Comparison of ENCODE assay signal across 8 mouse cellular contexts in genomic region chr9:103363730-103364417, GRCm38 (mm10). TPM values are rescaled to one million over a fixed set of nuclear protein-coding genes. Genes with fewer than 3 reads are reported as not detected.
DNase-seq lines count a peak whose midpoint lies in the region; ATAC-seq and TF ChIP-seq lines count a peak whose summit lies in the region.

No protein-coding gene starts in this region.

- no peak for TF ChIP-seq POLR2A in olfactory bulb, adult 2 months (IDR thresholded peaks at IDR 0.05; ENCODE audit: insufficient read depth, low read depth, low read length)

- H3K36me3 ChIP-seq in embryonic facial prominence, embryonic 12.5 days = peaks cover 27% of the 10 kb centered on the region
- H3K36me3 ChIP-seq in hindbrain, postnatal 0 days (ENCODE audit: insufficient read depth, low read length) = 0 out of 2 replicates have a peak, but pooled peaks cover 7% of the 10 kb centered on the region
- H3K36me3 ChIP-seq in liver, embryonic 14.5 days (replicated peaks; ENCODE audit: control insufficient read depth, insufficient read depth, low read depth) = peaks cover 25% of the 10 kb centered on the region

- peak; percentile 27 for DNase-seq in adrenal gland, postnatal 10 days
- no peak for DNase-seq in adrenal gland, postnatal 4 days (ENCODE audit: low spot score in 2 of 2)
- DNase-seq in ES-CJ7 (ENCODE audit: low read depth, low spot score) = peak; percentile 50
- peak; percentile 57 for DNase-seq in hindbrain, postnatal 0 days (ENCODE audit: low spot score)
- DNase-seq in liver, embryonic 14.5 days (ENCODE audit: low read depth in 3 of 3, low spot score in 3 of 3) = no peak
- DNase-seq in ovary, postnatal 14 days (ENCODE audit: low spot score) = no peak

- no peaks in the 10 kb centered on the region for H3K27me3 ChIP-seq in embryonic facial prominence, embryonic 12.5 days
- no peaks in the 10 kb centered on the region for H3K27me3 ChIP-seq in hindbrain, postnatal 0 days (ENCODE audit: insufficient read depth, low read length)
- no peaks in the 10 kb centered on the region for H3K27me3 ChIP-seq in liver, embryonic 14.5 days (ENCODE audit: control insufficient read depth, insufficient read depth, low read length)

- H3K27ac ChIP-seq in embryonic facial prominence, embryonic 12.5 days = peak overlapping the region; percentile 97; the same call in 1 of the 2 replicates
- H3K27ac ChIP-seq in hindbrain, postnatal 0 days = peak overlapping the region; percentile 98; the same call in 1 of the 2 replicates
- H3K27ac ChIP-seq in liver, embryonic 14.5 days = peak overlapping the region; percentile 91
- no peak overlapping the region for H3K27ac ChIP-seq in olfactory bulb, adult 2 months (ENCODE audit: insufficient read depth, low read depth, low read length)

- peak overlapping the region; percentile 67 for H3K4me3 ChIP-seq in embryonic facial prominence, embryonic 12.5 days
- H3K4me3 ChIP-seq in hindbrain, postnatal 0 days (ENCODE audit: low read length) = peak overlapping the region; percentile 90
- H3K4me3 ChIP-seq in liver, embryonic 14.5 days (ENCODE audit: insufficient read depth in 1 of 2, low read depth in 2 of 2, low read length in 2 of 2) = peak overlapping the region; percentile 88 to 95
- peak overlapping the region; percentile 93 for H3K4me3 ChIP-seq in olfactory bulb, adult 2 months (ENCODE audit: insufficient read depth, low read depth, low read length)

- no peak for TF ChIP-seq EP300 in liver, embryonic 14.5 days (IDR thresholded peaks at IDR 0.05; ENCODE audit: low read depth)

- H3K9me3 ChIP-seq in embryonic facial prominence, embryonic 12.5 days = no peaks in the 10 kb centered on the region
- no peaks in the 10 kb centered on the region for H3K9me3 ChIP-seq in hindbrain, postnatal 0 days (ENCODE audit: low read length)
- no peaks in the 10 kb centered on the region for H3K9me3 ChIP-seq in liver, embryonic 14.5 days (ENCODE audit: control insufficient read depth, low read length)

- H3K4me1 ChIP-seq in embryonic facial prominence, embryonic 12.5 days = peaks cover 14% of the 10 kb centered on the region
- H3K4me1 ChIP-seq in hindbrain, postnatal 0 days (ENCODE audit: insufficient read depth, low read length) = peaks cover 18% of the 10 kb centered on the region; the same call in 1 of the 2 replicates
- H3K4me1 ChIP-seq in liver, embryonic 14.5 days (replicated peaks; ENCODE audit: control insufficient read depth in 2 of 2, insufficient read depth in 2 of 2, low read length in 1 of 2) = peaks cover 7 to 17% of the 10 kb centered on the region in 2 experiments
- peaks cover 4% of the 10 kb centered on the region; the same call in 1 of the 2 replicates for H3K4me1 ChIP-seq in olfactory bulb, adult 2 months (ENCODE audit: control insufficient read depth, insufficient read depth, low read length)

- no peak for ATAC-seq in embryonic facial prominence, embryonic 12.5 days (ENCODE audit: insufficient number of reproducible peaks, insufficient read depth, low FRiP score, low TSS enrichment)
- ATAC-seq in hindbrain, postnatal 0 days = no peak
- no peak for ATAC-seq in liver, embryonic 14.5 days (ENCODE audit: insufficient read depth)

- H3K9ac ChIP-seq in embryonic facial prominence, embryonic 12.5 days = peak overlapping the region; percentile 94
- H3K9ac ChIP-seq in hindbrain, postnatal 0 days (replicated peaks; ENCODE audit: low read length) = peak overlapping the region; percentile 91
- peak overlapping the region; percentile 98 for H3K9ac ChIP-seq in liver, embryonic 14.5 days (replicated peaks)

- peak; percentile 14; the same call in 1 of the 2 replicates for TF ChIP-seq CTCF in hindbrain, postnatal 0 days (IDR thresholded peaks at IDR 0.05; ENCODE audit: low read depth)
- no peak for TF ChIP-seq CTCF in liver, embryonic 14.5 days (IDR thresholded peaks at IDR 0.05; ENCODE audit: low read depth)
- no peak for TF ChIP-seq CTCF in olfactory bulb, adult 2 months (IDR thresholded peaks at IDR 0.05; ENCODE audit: insufficient read depth, low read depth, low read length)

- peak overlapping the region; percentile 71 for H3K4me2 ChIP-seq in embryonic facial prominence, embryonic 12.5 days (replicated peaks)
- peak overlapping the region; percentile 95 for H3K4me2 ChIP-seq in hindbrain, postnatal 0 days (ENCODE audit: low read depth, low read length)
- H3K4me2 ChIP-seq in liver, embryonic 14.5 days (ENCODE audit: low read depth) = peak overlapping the region; percentile 95

- WGBS in embryonic facial prominence, embryonic 12.5 days = under 1% methylated on average over 21 of the region's 21 CpGs
- WGBS in hindbrain, postnatal 0 days = 2% methylated on average over 21 of the region's 21 CpGs
- WGBS in liver, embryonic 14.5 days (ENCODE audit: insufficient replicate concordance) = 1% methylated on average over 21 of the region's 21 CpGs
- WGBS in olfactory bulb, adult 2 months = 4% methylated on average over 21 of the region's 21 CpGs

RNA-seq across cellular contexts. Expression of gene Cdv3, which starts 1.8 kb away (rescaled TPM):
- 100 to 1,000 TPM; 148 to 171 TPM for total RNA-seq in adrenal gland, postnatal 10 days (2021)
- total RNA-seq in adrenal gland, postnatal 4 days (2021) = 100 to 1,000 TPM; 163 to 175 TPM
- polyA plus RNA-seq in embryonic facial prominence, embryonic 12.5 days (2016; fragmentation: Nextera tagmentation; extraction: Ambion mirVana) = 108 and 110 TPM in 2 replicates
- 85.7 and 111 TPM in 2 replicates for total RNA-seq in hindbrain, postnatal 0 days (2014; rRNA removed)
- 90.5 and 97.5 TPM in 2 replicates for polyA plus RNA-seq in hindbrain, postnatal 0 days (2015; fragmentation: Nextera tagmentation; extraction: Ambion mirVana)
- 20.8 and 32.0 TPM in 2 replicates for polyA plus RNA-seq in liver, embryonic 14.5 days (2012; rRNA removed)
- polyA plus RNA-seq in liver, embryonic 14.5 days (2014; fragmentation: Nextera tagmentation; extraction: Ambion mirVana) = 41.8 and 42.3 TPM in 2 replicates
- polyA plus RNA-seq in olfactory bulb, adult 2 months (2012; ENCODE audit: insufficient read depth, insufficient read length, low replicate concordance, missing spikeins) = 81.3 TPM in 1 of 2 replicates, not detected in the other

RNA-seq across cellular contexts. Expression of gene Topbp1, which starts 58.9 kb away (rescaled TPM):
- total RNA-seq in adrenal gland, postnatal 10 days (2021) = 10 to 100 TPM; 34.2 to 46.8 TPM
- total RNA-seq in adrenal gland, postnatal 4 days (2021) = 10 to 100 TPM; 70.8 to 75.5 TPM
- 77.3 and 78.4 TPM in 2 replicates for polyA plus RNA-seq in embryonic facial prominence, embryonic 12.5 days (2016; fragmentation: Nextera tagmentation; extraction: Ambion mirVana)
- total RNA-seq in hindbrain, postnatal 0 days (2014; rRNA removed) = 24.9 and 26.0 TPM in 2 replicates
- 20.3 and 21.3 TPM in 2 replicates for polyA plus RNA-seq in hindbrain, postnatal 0 days (2015; fragmentation: Nextera tagmentation; extraction: Ambion mirVana)
- 25.9 and 43.3 TPM in 2 replicates for polyA plus RNA-seq in liver, embryonic 14.5 days (2012; rRNA removed)
- 36.4 and 42.5 TPM in 2 replicates for polyA plus RNA-seq in liver, embryonic 14.5 days (2014; fragmentation: Nextera tagmentation; extraction: Ambion mirVana)
- not detected in 2 replicates for polyA plus RNA-seq in olfactory bulb, adult 2 months (2012; ENCODE audit: insufficient read depth, insufficient read length, low replicate concordance, missing spikeins)

RNA-seq across cellular contexts. Expression of gene 1300017J02Rik, which starts 59.0 kb away (rescaled TPM):
- total RNA-seq in adrenal gland, postnatal 10 days (2021) = 10 to 100 TPM; 22.6 to 51.8 TPM
- 10 to 100 TPM in 1 of 2 experiments, 1 to 10 TPM in 1; 3.6 to 18.5 TPM for total RNA-seq in adrenal gland, postnatal 4 days (2021)
- polyA plus RNA-seq in embryonic facial prominence, embryonic 12.5 days (2016; fragmentation: Nextera tagmentation; extraction: Ambion mirVana) = 3.8 and 5.7 TPM in 2 replicates
- total RNA-seq in hindbrain, postnatal 0 days (2014; rRNA removed) = 0.31 and 0.54 TPM in 2 replicates
- polyA plus RNA-seq in hindbrain, postnatal 0 days (2015; fragmentation: Nextera tagmentation; extraction: Ambion mirVana) = 0.50 and 1.0 TPM in 2 replicates
- 32.4 and 42.2 TPM in 2 replicates for polyA plus RNA-seq in liver, embryonic 14.5 days (2012; rRNA removed)
- 43.0 and 43.4 TPM in 2 replicates for polyA plus RNA-seq in liver, embryonic 14.5 days (2014; fragmentation: Nextera tagmentation; extraction: Ambion mirVana)
- not detected in 2 replicates for polyA plus RNA-seq in olfactory bulb, adult 2 months (2012; ENCODE audit: insufficient read depth, insufficient read length, low replicate concordance, missing spikeins)

Comparison
In these comparisons a context has a peak if more than half of its experiments do, and no peak if none do; other contexts are left out.
1. DNase-seq: peak in adrenal gland, postnatal 10 days (single experiment), ES-CJ7 (single experiment) and hindbrain, postnatal 0 days (single experiment); none in adrenal gland, postnatal 4 days (0 of 2), liver, embryonic 14.5 days (0 of 3) and ovary, postnatal 14 days (single experiment).
2. Peak in every context shown above with its lines, with median percentiles within 50 percentile points of each other: H3K4me2 ChIP-seq, H3K4me3 ChIP-seq and H3K9ac ChIP-seq.